ENCODE assay signal across 8 mouse cellular contexts in genomic region chr7:80026990-80027635, GRCm38 (mm10). TPM values are rescaled to one million over a fixed set of nuclear protein-coding genes. Genes with fewer than 3 reads are reported as not detected.
A peak's percentile ranks its signal among the peaks of the same experiment; 100 is the strongest.
DNase-seq lines count a peak whose midpoint lies in the region; ATAC-seq and TF ChIP-seq lines count a peak whose summit lies in the region.

No protein-coding gene starts in this region.

- peaks cover 8% of the 10 kb centered on the region; the same call in 1 of the 2 replicates for H3K36me3 ChIP-seq in ES-E14 (ENCODE audit: control insufficient read depth, insufficient read depth, low read length, poor library complexity, severe bottlenecking)
- H3K36me3 ChIP-seq in hindbrain, embryonic 14.5 days (replicated peaks; ENCODE audit: control insufficient read depth, insufficient read depth) = no peaks in the 10 kb centered on the region

- H3K9me3 ChIP-seq in ES-E14 (ENCODE audit: control insufficient read depth, insufficient read depth, low read depth, low read length) = no peaks in the 10 kb centered on the region
- no peaks in the 10 kb centered on the region for H3K9me3 ChIP-seq in hindbrain, embryonic 14.5 days (ENCODE audit: control insufficient read depth, low read length)

- no peak for DNase-seq in ES-E14 (ENCODE audit: low read depth, low spot score)
- peak; percentile 63 to 73 for DNase-seq in cerebellum, postnatal 10 days
- peak; percentile 74 for DNase-seq in gastrocnemius, adult 18-20 months (ENCODE audit: low spot score)
- DNase-seq in hindbrain, embryonic 14.5 days (ENCODE audit: low spot score) = peak; percentile 45
- DNase-seq in left cerebral cortex, postnatal 10 days (ENCODE audit: extremely low spot score in 1 of 2, low spot score in 2 of 2) = peak; percentile 27 to 85
- peak; percentile 70 to 74 for DNase-seq in right cerebral cortex, postnatal 10 days (ENCODE audit: low spot score in 2 of 2)
- peak; percentile 75 for DNase-seq in urinary bladder, postnatal 14 days (ENCODE audit: low spot score)

- no peaks in the 10 kb centered on the region for H3K27me3 ChIP-seq in hindbrain, embryonic 14.5 days (ENCODE audit: control insufficient read depth, insufficient read depth, low read length)

- peak overlapping the region; percentile 80 for H3K9ac ChIP-seq in ES-E14 (ENCODE audit: insufficient read depth, low read depth, low read length, poor library complexity, severe bottlenecking)
- peak overlapping the region; percentile 93 for H3K9ac ChIP-seq in hindbrain, embryonic 14.5 days

- WGBS in hindbrain, embryonic 14.5 days = 1% methylated on average over 46 of the region's 71 CpGs

- ATAC-seq in hindbrain, embryonic 14.5 days (ENCODE audit: low FRiP score) = peak; percentile 10; the same call in 1 of the 2 replicates
- peak; percentile 53 for ATAC-seq in megakaryocyte, adult 5-6 weeks (ENCODE audit: poor library complexity, severe bottlenecking)

- H3K4me3 ChIP-seq in ES-E14 (ENCODE audit: insufficient read depth in 1 of 2, low read depth in 1 of 2, low read length in 2 of 2, poor library complexity in 1 of 2, severe bottlenecking in 1 of 2) = peak overlapping the region; percentile 80 to 81
- H3K4me3 ChIP-seq in hindbrain, embryonic 14.5 days (replicated peaks; ENCODE audit: low read length) = peak overlapping the region; percentile 61

- H3K27ac ChIP-seq in ES-E14 (ENCODE audit: insufficient read depth, low read depth, low read length, poor library complexity, severe bottlenecking) = peak overlapping the region; percentile 42
- peak overlapping the region; percentile 96 for H3K27ac ChIP-seq in hindbrain, embryonic 14.5 days

- intact Hi-C loops in left cerebral cortex, postnatal 10 days (cut with DNase I) = loop anchor here (5.0 kb wide), 1 partner anchor 55 kb away; no protein-coding TSS in a partner anchor

- H3K4me2 ChIP-seq in hindbrain, embryonic 14.5 days (replicated peaks) = peak overlapping the region; percentile 75

- H3K4me1 ChIP-seq in ES-E14 (ENCODE audit: control insufficient read depth in 2 of 2, insufficient read depth in 2 of 2, low read length in 2 of 2, poor library complexity in 1 of 2) = peaks cover 10 to 22% of the 10 kb centered on the region in 2 experiments
- peaks cover 19% of the 10 kb centered on the region for H3K4me1 ChIP-seq in hindbrain, embryonic 14.5 days (replicated peaks; ENCODE audit: control insufficient read depth, insufficient read depth, low read length)

- in situ Hi-C loops in ES-E14 (cut with MboI; ENCODE audit: low sequenced_read_pairs in 2 of 2, unreplicated experiment in 2 of 2) = no loop called here

TF ChIP-seq in ES-E14, 5 proteins besides CTCF, POLR2A, EP300 and RAD21:
- TF ChIP-seq ZC3H11A (IDR thresholded peaks at IDR 0.05; ENCODE audit: borderline replicate concordance, low read depth, low read length) (no peak), HCFC1 (IDR thresholded peaks at IDR 0.05; ENCODE audit: borderline replicate concordance, insufficient read depth, low read length) (no peak), CHD2 (IDR thresholded peaks at IDR 0.05; ENCODE audit: low read depth, low read length) (no peak), ZNF384 (IDR thresholded peaks at IDR 0.05; ENCODE audit: low read depth, low read length) (0 out of 2 replicates have a peak, but pooled peaks have one; percentile 52), MAFK (IDR thresholded peaks at IDR 0.05; ENCODE audit: insufficient read depth, low read depth, low read length) (no peak)

RNA-seq across cellular contexts. Expression of gene Zfp710, which starts 2.5 kb away (rescaled TPM):
- 39.8 and 54.2 TPM in 2 replicates for total RNA-seq in ES-E14 (2012; rRNA removed)
- total RNA-seq in gastrocnemius, adult 18-20 months (2021) = 10 to 100 TPM; 21.1 to 31.3 TPM
- 14.7 and 17.5 TPM in 2 replicates for polyA plus RNA-seq in hindbrain, embryonic 14.5 days (2014; fragmentation: Nextera tagmentation; extraction: Ambion mirVana)
- total RNA-seq in left cerebral cortex, postnatal 10 days (2021) = 10 to 100 TPM; 15.8 to 16.7 TPM
- total RNA-seq in megakaryocyte, adult 5-6 weeks (2015) = 59.1 and 66.2 TPM in 2 replicates
- 73.8 and 90.1 TPM in 2 replicates for total RNA-seq in megakaryocyte, adult 5-6 weeks (2017)
